Mouse (Mus musculus) thymus, postnatal 10 days (tissue): ENCODE results near the gene Cldnd1.

Source experiments
- DNase-seq, 2 experiments: peaks; one replicate each; pipeline ENCODE4 v3.0.0; 2021; ENCODE audit warnings: low spot score in 2 of 2

Gene Cldnd1

DNA sequence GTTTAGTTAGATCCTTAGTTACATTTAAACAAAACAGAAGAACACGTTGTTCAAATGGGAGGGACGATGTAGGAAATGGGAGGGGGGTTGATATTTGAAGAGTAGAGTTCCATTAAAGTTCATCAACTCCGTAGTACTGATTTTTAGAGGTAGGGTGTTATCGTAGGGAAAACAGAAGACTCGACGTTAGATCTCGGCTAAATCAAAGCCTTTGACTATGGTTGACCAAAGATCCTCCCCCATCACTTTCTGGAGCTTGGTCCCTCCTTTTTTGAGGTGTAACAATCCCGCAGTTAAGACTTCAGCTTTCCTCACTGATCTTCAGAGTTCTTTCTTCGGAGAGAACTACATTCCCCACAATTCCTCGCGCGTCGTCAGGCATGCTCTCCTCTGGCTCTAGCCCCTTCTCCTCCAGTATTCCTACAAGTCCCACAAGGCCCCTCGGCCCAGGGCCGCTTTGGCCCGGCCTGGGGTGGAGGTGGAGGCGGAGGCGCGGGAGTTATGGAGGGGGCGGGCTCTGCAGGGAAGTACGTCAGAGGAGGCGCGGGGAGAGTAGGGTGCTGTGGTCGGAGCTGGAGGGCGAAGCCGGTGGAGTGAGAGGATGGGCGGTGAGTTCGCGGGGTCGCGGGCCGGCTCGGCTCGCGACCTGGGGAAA, at the start of gene Cldnd1:
Cldnd1 (plus strand) TSS at position 434 of the 655 bp plus-strand sequence.
- DNase-seq: peak; percentile 91 to 93

GRCm38 (mm10) chr16:58678660-58679059, 49.0 kb upstream of the Cldnd1 start:
- no peak for DNase-seq

- DNase-seq: no peak
Measured at GRCm38 (mm10) chr16:58682046-58682445, 45.7 kb upstream of the Cldnd1 start.

- no peak for DNase-seq
Measured at GRCm38 (mm10) chr16:58682870-58683269, 44.8 kb upstream of the Cldnd1 start.

DNA sequence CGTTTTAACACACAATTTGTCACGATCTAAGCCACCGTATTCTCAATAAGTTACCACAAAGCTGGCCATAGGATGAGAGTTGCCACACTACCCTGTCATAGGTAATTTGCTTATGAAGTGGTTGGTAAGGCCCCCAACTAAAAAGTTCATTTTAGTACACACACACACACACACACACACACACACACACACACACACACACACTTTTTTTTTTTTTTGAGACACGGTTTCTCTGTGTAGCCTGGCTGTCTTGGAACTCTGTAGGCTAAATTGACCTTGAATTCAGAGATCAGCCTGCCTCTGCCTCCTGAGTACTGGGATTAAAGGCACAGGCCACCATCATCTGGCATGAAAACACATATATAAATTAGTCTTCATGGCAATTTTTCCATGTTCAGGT, 43.8 kb upstream of the Cldnd1 start:
- DNase-seq: no peak

- DNase-seq: no peak
Measured at GRCm38 (mm10) chr16:58684537-58684936, 43.2 kb upstream of the Cldnd1 start.

DNA sequence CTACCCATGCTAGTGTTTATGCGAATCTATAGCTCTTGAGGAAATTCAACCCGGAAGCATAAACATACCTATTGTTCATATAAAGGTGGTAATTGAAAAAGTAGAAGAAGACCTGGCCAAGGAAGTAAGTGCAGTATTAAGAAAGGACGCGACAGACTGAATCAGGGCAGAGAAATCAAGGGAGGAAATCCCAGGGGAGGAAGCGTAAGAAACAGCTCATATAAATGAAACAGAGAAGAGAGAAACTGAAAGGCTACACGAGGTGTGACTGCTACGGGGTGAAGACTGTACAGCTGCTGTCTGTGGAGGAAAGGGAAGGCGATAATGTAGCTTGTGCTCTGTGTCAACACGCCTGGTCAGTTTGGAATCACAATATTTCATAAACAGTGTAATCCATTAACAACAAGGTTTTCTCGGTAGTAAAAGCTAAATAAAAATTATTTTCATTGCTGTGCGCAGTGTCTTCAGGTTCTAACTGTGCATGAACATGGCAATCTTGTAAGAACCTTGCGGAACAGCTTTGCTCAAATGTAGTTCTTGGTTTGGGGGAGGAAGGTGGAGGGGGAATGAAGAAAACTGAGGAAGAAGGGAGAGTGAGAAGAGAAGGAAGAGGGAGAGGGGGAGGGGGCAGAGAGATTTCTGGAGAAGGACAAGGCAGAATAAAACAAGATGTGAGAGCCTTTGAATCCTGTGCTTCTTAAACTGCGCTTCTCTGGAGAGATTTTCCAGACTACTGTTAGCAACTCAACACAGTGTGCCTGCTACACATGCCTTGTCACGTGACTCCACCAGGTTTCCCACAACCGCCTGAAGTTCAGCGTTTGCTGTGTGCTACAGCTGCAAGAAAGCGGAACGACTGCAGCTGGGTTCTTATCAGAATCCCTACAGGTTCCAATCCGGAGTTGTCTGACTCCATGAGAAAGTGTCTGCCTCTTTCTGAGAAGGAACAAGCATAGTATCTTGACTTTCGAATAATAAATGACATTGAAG, 41.9 kb upstream of the Cldnd1 start:
- peak in 1 of 2 experiments; percentile 9 for DNase-seq

DNA sequence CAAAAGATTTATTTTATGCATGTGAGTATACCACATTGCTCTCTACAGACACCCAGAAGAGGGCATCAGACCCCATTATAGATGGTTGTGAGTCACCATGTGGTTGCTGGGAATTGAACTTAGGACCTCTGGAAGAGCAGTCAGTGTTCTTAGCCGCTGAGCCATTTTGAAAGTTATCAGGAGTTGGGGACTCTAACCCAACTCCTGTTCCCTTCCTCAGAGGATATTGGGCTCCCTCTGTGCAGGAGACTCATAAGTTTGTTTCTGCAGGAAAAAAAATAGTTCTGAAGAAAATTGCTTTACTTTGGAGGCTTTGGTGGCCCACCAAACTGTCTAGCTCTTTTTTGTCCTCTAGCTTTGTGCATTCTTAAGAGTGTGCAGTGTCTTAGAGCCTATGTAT, 39.2 kb upstream of the Cldnd1 start:
- no peak for DNase-seq

DNA sequence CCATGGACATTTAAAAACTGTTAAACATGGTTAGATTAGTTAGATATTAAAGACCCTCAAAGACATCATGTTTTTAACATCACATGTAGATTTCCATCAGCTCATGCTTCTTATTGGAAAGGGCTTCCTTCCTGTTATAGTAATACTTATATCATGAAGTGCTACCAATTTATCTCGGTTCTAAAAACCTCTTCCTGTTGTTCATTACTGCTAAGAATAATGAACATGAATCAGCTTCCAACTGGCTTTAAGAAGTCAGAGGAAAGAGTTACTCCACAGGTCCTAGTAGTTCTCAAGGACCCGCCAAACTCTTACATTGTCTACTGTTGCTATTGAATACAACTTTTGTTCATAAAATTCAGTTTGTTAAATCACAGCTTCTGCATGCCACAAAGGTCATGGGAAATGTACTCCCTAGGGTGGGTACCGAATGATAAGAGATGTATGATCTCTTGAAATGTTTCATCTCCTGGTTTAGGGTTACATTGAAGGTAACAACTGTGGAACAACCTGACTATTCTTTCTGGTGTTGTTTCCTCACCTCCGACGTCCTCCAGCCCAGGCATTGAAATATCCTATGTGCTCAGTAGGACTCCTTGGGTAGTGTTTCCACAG, 38.0 kb upstream of the Cldnd1 start:
- DNase-seq: no peak

DNA sequence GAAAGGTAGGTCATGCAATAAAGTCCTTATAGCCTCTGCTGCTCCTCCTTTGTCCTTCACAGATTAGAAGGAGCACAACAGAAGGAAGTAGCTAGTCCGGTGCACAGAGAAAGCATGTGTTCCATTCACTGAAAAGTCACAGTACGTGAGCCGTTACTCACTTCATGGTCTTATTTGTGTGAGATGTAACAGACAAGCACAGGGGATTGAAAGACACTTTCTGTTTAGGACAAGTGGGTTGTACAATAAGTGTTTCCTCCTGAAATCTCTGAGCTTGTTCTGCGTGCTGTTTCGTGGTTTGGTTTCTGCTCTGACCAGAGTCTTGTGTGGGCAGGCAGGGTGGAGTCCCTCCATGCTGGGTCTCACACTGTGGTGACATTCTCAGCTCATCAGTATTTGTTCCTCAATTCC, 37.4 kb upstream of the Cldnd1 start:
- no peak for DNase-seq

DNA sequence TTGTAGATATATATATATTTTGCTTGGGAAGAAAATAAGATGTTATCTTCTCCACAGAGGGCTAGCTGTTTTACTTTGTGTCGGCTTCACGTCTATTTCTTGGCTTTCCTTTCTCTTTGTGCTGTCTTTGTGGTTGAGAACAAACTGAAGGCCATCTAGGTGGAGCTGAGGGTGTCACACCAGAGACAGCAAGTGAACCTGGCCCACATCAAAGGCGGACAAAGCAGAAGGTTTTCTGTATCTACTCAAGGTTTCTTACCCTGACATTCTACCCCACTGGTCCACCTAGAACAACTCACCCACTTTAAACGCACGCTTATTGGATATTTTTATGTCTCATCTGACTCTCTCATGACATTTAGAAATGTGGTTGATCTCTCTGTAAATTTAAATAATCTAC, 33.6 kb upstream of the Cldnd1 start:
- DNase-seq: no peak

- no peak for DNase-seq
Measured at GRCm38 (mm10) chr16:58696796-58697195, 30.9 kb upstream of the Cldnd1 start.

DNA sequence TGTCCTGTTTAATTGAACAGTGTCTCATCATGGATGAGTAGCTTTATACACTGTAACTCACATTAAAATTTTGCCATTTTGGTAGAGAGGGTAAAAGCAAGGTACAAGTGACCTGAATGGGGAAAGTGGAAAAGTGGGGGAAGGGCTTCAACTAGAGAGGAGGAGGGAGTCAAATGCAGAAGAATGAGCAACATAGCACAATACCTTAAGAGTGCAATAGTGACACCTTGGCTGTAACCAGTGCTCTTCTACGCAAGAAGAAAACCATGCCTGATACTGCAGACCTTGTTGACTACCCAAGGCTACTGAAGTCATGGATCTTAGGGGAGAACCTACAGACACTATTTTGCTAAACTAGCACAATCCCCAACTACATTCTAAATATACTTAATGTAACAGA, 30.4 kb upstream of the Cldnd1 start:
- no peak for DNase-seq

DNA sequence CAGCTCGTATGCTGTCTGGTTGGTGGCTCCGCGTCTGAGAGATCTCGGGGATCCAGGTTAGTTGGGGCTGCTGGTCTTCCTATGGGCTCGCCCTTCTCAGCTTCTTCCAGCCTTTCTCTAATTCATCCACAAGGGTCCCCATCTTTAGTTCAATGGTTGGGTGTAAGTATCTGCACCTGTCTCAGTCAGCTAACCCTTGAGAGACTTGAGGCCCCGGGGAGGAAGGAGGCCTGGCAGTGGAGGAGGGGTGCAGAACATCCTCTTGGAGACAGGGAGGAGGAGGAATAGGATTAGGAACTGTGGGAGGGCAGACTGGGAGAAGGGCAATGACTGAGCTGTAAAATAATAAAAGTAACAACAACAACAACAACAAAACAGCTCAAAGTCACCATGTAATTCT, 27.5 kb upstream of the Cldnd1 start:
- no peak for DNase-seq

DNA sequence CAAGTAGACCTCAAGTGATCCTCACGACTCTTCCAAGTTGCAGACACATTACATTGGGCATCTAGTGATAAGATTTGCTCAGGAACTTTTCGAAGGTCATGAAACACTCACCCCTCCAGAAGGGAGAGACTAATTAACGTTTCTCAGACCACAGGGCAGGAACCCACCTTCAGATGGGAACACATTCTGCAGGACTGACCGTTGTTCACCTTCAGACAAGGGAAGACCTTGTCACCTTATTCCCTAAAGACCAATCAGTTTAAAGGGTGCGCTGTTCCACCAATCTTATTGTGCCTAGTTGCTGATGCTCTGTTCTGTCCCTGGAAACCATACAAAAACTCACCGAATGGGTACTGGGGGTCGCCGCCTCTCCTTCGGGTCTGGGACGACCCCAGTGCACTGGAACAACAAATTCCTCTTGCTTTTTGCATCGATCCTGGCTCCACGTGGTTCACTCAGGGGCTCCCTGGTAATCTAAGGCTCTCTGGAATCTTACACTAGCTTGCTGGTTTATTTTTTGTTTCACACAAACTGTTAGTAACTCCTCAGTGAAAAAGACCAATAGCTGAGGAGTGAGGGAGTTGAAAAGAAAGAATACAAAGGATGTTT, 26.8 kb upstream of the Cldnd1 start:
- no peak for DNase-seq

GRCm38 (mm10) chr16:58701779-58702178, 25.9 kb upstream of the Cldnd1 start:
- DNase-seq: no peak

DNA sequence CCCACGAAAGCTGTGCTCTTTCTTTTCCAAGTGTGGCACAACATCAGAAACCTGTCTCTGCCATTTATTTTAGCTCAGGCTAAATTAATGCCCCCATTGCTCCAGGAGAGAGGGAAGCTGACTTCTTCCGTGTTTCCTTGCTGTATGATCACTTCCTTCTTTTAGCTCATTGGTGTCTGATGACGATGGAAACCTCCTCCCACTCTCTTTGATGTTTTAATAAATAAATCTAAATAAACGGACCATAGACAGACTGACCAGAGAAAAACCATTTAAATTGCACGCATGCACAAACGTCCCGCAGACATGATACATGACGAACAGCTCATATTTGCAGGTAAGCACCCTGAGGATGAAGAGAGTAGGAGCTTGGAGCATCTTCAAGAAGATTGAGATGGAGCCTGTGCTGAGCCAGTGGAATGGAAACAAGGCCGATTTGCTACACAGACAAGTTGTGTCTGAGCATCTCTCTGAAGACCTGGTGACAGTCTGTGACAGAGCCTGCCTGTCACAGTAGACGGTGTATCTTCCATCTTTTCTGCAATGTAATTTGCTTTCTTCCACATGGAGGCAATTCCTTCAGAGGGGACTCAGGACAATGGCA, 25.3 kb upstream of the Cldnd1 start:
- no peak for DNase-seq

DNA sequence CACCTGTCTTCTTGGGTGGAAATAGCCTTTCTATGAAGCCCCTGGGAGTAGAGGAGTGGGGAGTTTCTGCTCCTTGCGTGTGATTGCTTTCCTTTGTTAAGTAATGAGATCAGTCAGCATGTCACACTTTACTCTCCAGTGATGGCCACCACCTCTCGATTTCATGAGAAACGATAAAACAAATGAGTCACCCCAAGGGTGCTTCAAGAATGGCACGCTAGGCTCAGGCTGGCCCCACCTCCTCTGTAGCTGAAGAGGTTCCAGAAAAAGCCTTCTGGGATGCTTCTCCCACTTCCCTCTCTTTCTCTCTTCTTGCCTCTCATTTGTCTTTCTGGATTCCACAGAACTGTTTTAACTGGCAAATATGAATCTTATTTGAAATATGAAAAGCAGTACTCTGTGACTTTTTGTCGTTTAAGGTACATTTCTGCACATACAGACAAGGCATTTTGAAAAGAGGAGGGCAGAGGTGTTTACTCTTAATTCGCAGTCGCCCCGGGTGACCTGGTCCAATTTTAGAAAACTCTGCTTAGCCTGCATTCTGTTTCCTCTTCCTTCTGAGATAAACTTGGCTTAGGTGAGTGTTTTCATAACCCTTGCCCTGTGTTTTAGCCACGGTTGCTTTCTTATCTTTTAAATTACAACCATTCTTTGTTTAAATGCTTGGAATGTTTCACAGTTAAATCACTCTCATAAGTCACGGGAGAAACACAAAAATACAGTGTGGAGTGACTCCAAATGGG, 24.2 kb upstream of the Cldnd1 start:
- no peak for DNase-seq

GRCm38 (mm10) chr16:58704999-58705398, 22.7 kb upstream of the Cldnd1 start:
- DNase-seq: no peak

GRCm38 (mm10) chr16:58707276-58707905, 20.3 kb upstream of the Cldnd1 start:
- no peak for DNase-seq
